Mouse (Mus musculus): ENCODE results near the gene Irx3.

DNA sequence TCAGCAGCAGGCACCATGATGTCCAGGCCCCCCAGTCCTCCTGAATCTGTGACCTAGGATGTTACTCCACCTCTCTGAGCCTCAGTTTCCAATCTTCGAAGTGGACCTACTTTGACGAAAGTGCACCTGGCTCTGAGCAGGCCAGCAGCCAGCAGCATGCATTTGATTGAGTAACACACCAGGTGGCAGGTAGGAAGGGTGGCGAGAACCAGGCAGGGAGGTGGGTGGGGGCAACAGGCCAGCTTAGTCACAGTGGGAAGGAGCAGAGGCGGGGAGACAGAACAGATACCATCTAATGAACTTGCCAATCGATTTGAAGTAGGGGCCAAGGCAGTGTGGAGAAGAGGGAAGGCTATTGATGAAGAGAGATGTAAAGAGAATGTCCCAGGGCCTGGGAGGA is 18.9 kb downstream of the Irx3 start:
- TF ChIP-seq CTCF (IDR thresholded peaks at IDR 0.05; ENCODE audit: low read depth) (no peak), EP300 (IDR thresholded peaks at IDR 0.05; ENCODE audit: low read depth) (no peak)
